Mouse (Mus musculus): ENCODE results near the gene Pnkp.

Gene Pnkp

DNA sequence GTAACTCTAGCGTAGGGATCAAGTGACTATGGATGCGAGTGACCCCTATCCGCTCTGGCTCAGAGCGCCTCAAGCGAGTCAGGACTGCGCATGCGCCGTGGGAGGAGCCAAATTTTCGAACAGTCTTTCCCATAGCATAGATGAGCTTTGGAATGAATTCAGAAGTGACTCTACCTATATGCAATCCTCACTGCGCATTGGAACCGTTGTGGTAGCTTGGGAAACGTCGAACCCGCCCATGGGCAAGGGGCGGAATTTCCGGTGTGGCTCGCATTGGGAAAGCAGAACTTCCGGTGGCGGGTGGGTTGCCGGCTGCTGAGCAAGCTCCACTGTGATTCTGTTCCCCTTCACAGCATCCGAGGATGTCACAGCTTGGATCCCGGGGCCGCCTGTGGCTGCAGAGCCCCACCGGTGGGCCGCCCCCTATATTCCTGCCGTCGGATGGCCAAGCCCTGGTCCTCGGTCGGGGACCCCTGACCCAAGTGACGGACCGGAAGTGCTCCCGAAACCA is at the start of gene Pnkp:
Gene Pnkp (plus strand): TSS at position 98 of the 511 bp plus-strand sequence.
- in situ Hi-C loops (cut with MboI, MseI) = loop anchor here (10.0 kb wide), 1 partner anchor 268 kb away; the partner anchor contains the start of genes Rpl13a and Rps11

DNA sequence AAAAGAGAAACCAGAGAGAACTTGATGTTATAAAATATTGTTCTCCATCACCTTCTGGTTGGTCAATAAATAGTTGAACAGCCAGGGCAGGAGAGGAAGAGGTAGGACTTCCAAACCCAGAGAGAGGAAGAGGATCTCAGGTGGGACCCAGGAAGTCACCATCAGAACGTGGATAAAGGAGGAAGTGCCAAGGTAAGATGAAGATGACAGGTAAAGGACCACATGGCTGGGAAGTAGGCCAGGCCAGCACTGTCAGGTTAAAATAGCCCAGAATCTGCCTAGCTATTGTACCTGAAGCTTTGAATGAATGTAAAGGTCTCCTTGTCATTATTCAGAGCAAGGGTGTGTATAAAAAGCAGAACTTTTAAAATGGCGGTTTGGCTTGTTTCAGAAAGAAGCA is 48.0 kb upstream of the Pnkp start:
- in situ Hi-C loops (cut with MboI, MseI) = loop anchor here (5.0 kb wide), 1 partner anchor 42 kb away; no protein-coding TSS in a partner anchor

GRCm38 (mm10) chr7:44809466-44809865 is 47.5 kb upstream of the Pnkp start:
- in situ Hi-C loops (cut with MboI, MseI) = loop anchor here (5.0 kb wide), 1 partner anchor 42 kb away; no protein-coding TSS in a partner anchor

DNA sequence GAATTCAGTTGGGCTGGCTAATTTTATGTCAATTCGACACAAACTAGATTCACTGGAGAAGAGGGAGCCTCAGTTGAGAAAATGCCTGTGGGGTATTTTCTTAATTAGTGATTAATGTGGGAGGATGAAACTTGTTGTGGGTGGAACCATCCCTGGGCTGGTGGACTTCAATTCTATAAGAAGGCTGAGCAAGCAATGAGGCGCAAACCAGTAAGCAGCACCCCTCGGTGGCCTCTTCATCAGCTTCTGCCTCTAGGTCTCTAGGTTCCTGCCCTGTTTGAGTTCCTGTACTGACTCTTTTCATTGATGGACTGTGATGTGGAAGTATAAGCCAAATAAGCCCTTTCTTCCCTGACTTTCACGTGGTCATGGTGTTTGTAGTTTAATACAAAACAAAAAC is 46.6 kb upstream of the Pnkp start:
- in situ Hi-C loops (cut with MboI, MseI) = loop anchor here (10.0 kb wide), 1 partner anchor 66 kb away; the partner anchor contains the start of gene Vrk3

DNA sequence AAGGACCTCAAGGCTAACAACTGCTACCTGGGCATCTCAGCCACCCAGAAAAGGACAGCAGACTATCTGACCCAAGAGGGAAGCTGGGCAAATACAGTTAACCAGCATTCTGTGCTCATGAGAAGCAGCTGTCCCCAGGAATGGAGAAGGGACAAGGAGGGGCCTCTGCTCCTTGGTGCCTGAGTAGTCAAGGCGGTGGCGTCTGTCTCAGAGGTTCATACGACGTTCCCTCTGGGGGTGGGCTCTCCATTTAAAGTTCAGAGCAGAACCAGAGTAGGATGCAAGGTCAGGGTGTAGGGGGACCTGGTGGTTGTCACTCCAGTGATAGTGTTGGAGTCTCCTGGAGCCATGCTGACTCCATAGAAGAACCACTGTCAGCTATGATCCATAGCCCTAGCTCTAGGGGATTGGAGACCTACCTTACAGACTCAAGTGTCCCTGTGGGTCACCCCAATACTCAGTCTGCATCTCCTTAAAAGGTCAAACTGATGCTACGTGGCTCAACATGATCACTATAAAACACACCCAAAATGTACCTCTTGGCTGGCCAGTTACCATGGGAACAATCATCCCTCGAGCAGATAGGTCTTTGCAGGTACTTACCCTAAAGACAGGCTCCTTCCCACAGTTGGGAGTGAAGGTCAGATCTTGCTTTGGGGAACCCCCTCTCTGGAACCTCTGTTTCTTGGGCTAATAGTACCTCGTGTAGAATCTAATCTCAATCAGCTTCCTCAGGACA is 46.0 kb upstream of the Pnkp start:
- in situ Hi-C loops (cut with MboI, MseI) = loop anchor here (10.0 kb wide), 1 partner anchor 66 kb away; the partner anchor contains the start of gene Vrk3

- in situ Hi-C loops (cut with MboI, MseI) = loop anchor here (10.0 kb wide), 1 partner anchor 68 kb away; the partner anchor contains the start of gene Vrk3
Observed at GRCm38 (mm10) chr7:44812651-44813325, 44.2 kb upstream of the Pnkp start.

- in situ Hi-C loops (cut with MboI, MseI) = loop anchor here (10.0 kb wide), 1 partner anchor 69 kb away; the partner anchor contains the start of gene Vrk3
Observed at GRCm38 (mm10) chr7:44813985-44814384, 43.0 kb upstream of the Pnkp start.

GRCm38 (mm10) chr7:44814423-44814822 is 42.5 kb upstream of the Pnkp start:
- in situ Hi-C loops (cut with MboI, MseI) = loop anchor here (10.0 kb wide), 1 partner anchor 70 kb away; the partner anchor contains the start of gene Vrk3

DNA sequence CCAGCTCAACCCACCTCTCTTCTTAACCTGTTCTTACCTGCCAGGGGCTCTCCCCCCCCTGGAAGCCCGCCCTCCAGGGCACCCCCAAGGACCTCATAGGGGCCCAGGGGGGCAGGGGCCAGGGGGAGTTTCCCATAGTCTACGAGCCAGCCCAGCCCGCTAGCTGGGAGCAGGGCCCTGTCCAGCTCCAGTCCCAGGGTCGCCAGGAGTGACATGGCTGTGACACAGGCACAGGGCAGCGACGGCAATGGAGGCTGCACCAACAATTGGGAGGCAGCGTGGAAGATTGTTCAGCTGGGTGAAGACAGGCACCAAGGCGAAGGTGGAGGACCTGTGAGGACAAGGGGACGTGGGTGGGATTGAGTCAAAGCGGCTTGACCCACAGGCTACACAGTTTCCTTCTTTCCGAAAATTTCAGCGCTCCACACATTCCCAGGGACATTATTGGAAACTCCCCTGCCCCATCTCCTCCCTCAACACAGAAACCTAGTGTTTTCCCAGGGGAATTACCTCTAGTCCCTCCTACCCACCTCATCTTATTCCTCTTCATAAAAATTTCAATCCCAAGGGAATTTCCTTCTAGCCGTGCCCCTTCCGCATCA is 41.9 kb upstream of the Pnkp start:
- in situ Hi-C loops (cut with MboI, MseI) = loop anchor here (10.0 kb wide), 1 partner anchor 70 kb away; the partner anchor contains the start of gene Vrk3

- in situ Hi-C loops (cut with MboI, MseI) = loop anchor here (10.0 kb wide), 1 partner anchor 71 kb away; the partner anchor contains the start of gene Vrk3
Observed at GRCm38 (mm10) chr7:44815721-44816469, 41.0 kb upstream of the Pnkp start, which contains the start of the genes Nup62 and Il4i1. TSS of gene Nup62 (plus strand) at chr7:44816088. TSS of gene Il4i1 (plus strand) at chr7:44816387.

- in situ Hi-C loops (cut with MboI, MseI) = loop anchor here (10.0 kb wide), 1 partner anchor 72 kb away; the partner anchor contains the start of gene Vrk3
Observed at GRCm38 (mm10) chr7:44816470-44817021, 40.4 kb upstream of the Pnkp start, which contains the start of gene Atf5. TSS of gene Atf5 (minus strand) at chr7:44816658.

DNA sequence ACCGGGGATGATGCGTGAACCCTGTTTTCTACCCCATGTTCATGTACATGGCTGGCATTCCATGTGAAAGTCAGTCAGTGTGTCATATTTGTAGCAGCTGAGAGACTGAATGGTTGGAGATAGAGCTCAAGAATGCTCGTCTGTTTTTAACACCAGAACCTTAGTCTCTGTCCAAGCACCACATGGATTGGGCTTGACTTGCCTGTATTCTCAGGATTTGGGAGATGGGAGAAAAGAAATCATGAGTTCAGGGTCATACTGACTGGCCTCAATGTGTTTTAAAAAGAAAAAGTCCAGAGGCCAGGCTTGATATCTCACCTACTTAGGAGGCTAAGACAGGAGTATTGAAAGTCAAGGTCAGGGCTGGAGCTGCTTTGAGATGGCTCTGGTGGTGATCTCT is 39.5 kb upstream of the Pnkp start:
- in situ Hi-C loops (cut with MboI, MseI) = loop anchor here (10.0 kb wide), 1 partner anchor 73 kb away; the partner anchor contains the start of gene Vrk3

DNA sequence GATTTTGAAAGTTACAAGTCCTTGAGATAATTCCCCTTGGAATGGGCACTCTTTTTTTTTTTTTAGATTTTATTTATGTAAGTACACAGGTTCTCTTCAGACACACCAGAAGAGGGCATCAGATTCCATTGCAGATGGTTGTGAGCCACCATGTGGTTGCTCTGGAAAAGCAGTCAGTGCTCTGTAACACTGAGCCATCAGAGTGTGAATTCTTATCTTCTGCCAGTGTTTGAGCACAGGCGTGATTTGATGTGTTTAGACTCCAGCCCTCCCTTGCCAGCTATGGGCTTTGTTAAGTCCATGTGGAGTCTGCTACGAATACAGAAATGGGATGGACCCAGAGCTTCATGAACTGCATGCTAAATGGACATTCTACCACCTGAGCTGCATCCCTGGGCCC is 38.8 kb upstream of the Pnkp start:
- in situ Hi-C loops (cut with MboI, MseI) = loop anchor here (10.0 kb wide), 1 partner anchor 73 kb away; the partner anchor contains the start of gene Vrk3

- in situ Hi-C loops (cut with MboI, MseI) = loop anchor here (10.0 kb wide), 1 partner anchor 74 kb away; the partner anchor contains the start of gene Vrk3
Observed at GRCm38 (mm10) chr7:44818751-44819235, 38.1 kb upstream of the Pnkp start.

DNA sequence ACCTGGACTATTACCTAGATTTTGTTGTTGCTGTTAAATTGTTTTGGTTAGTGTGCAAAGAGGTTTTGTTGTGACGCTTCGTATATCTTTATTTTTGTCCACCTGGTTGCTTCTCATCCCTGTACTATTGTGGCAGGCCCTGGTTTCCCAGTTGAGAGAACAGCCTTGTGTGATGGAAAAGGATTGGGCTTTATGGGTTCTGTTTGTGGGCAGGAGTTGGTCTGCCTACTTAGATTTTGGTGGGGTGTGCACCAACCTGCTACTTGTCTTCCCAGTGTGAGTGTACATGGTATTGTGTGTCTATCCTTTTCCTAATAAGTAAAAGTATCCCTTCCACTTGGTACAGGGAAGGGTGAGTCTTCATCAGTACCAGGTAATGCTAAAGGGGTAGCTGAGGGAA is 37.5 kb upstream of the Pnkp start:
- in situ Hi-C loops (cut with MboI, MseI) = loop anchor here (10.0 kb wide), 1 partner anchor 75 kb away; the partner anchor contains the start of gene Vrk3

- in situ Hi-C loops (cut with MboI, MseI) = loop anchor here (10.0 kb wide), 1 partner anchor 75 kb away; the partner anchor contains the start of gene Vrk3
Observed at GRCm38 (mm10) chr7:44819863-44820262, 37.1 kb upstream of the Pnkp start.

GRCm38 (mm10) chr7:44820525-44820924 is 36.4 kb upstream of the Pnkp start:
- in situ Hi-C loops (cut with MboI, MseI) = no loop called here

DNA sequence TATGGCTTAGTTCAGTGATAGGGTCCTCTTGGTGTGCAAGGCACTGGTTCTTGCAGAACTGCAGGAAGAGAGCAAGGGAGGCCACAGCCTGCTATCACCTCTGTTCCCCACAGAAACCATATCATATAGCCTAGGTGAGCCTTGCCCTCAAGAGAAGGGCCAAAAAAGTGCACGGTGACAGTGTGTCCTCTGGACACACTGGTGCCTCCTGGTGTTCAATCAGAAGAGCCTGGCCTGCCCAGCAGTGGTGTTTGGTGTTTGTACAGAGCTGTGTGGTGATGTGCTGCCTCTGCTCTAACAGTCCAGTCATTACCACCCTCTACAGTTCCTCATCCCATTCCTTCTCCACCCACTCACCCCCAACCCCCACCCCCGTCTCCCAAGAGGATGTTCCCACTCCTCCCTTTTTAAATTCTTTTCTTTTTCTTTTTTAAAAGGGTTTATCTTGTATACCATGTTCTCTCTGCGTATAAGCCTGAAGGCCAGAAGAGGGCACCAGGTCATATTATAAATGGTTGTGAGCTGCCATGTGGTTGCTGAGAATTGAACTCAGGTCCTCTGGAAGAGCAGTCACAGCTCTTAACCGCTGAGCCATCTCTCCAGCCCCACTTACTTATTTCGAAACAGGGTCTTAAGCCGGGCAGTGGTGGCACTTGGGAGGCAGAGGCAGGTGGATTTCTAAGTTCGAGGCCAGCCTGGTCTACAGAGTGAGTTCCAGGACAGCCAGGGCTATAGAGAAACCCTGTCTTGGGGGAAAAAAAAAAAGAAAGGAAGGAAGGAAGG is 35.1 kb upstream of the Pnkp start:
- in situ Hi-C loops (cut with MboI, MseI) = no loop called here

- in situ Hi-C loops (cut with MboI, MseI) = no loop called here
Observed at GRCm38 (mm10) chr7:44823409-44823808, 33.5 kb upstream of the Pnkp start.

All from regulatory T cell (primary cell).